Mouse (Mus musculus) spleen, postnatal 4 days (tissue): Measurements from ENCODE around the gene Il10rb.
"Not testable (repeated sequence)": the region's sequence is repeated elsewhere in the genome, so short reads cannot be mapped to it uniquely, and the experiment has no call there.

Experiments used
- DNase-seq, 2 experiments: peaks; one replicate each; pipeline ENCODE4 v3.0.0; 2022; ENCODE audit warnings: low spot score in 2 of 2

The Il10rb gene

GRCm38 (mm10) chr16:91416357-91416756 is 10.4 kb downstream of the Il10rb start:
- no peak for DNase-seq

GRCm38 (mm10) chr16:91416938-91417337 is 11.0 kb downstream of the Il10rb start:
- peak in 1 of 2 experiments; percentile 26 for DNase-seq

- no peak for DNase-seq
These were observed 12.6 kb downstream of the Il10rb start for GRCm38 (mm10) chr16:91418531-91418930.

GRCm38 (mm10) chr16:91425816-91426215 is 19.9 kb downstream of the Il10rb start:
- no peak for DNase-seq

DNA sequence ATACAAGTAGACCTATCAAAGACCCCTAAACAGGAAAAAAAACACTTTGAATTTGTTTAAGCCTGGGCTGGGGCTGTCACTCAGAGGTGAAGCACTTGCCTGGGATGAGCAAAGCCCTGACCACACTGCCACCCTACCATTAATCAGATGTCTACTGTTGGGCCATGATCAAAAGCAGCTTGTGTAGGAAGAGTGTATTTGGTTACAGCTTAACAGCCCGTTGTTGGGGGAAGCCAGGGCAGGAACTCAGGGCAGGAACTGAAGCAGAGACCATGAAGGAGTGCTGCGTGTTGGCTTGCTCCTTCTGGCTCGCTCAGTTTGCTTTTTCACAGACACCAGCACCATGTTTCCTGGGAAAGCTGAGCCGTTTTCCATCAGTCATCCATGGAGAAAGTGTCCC is 20.6 kb downstream of the Il10rb start:
- no peak for DNase-seq

GRCm38 (mm10) chr16:91427461-91427860 is 21.5 kb downstream of the Il10rb start:
- no peak for DNase-seq

GRCm38 (mm10) chr16:91428259-91428865 is 22.4 kb downstream of the Il10rb start:
- DNase-seq: no peak

DNA sequence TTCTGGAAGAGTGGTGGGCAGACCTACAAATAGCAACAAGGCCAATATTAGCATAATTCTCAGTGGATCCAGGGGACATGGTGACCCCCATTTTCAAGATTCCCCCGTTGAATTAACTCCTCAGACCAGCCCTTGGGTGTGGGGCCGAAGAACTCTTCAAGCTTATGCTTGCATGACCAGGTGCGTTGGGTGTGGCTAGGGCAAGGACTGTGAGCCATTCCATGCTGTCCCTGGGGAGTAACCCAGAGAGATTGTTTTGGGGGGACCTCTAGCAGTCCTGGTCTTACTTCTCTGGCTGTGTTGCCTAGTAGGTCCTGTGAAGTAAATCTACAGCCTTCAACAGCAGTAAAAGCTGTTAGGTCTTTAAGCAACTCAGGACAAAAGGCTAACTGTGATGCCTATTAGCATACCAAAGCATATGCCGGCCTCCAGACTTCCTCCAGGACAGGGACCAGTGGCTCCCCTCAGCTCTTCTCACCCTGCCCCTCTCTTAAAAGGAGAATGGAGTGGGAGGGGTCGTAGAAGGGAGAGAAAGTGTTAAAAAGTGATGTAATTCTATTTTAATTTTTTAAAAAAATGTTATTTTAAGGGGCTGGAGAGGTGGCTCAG is 26.9 kb downstream of the Il10rb start:
- DNase-seq: no peak

- no peak for DNase-seq
These were observed 27.5 kb downstream of the Il10rb start for GRCm38 (mm10) chr16:91433329-91433933.

DNA sequence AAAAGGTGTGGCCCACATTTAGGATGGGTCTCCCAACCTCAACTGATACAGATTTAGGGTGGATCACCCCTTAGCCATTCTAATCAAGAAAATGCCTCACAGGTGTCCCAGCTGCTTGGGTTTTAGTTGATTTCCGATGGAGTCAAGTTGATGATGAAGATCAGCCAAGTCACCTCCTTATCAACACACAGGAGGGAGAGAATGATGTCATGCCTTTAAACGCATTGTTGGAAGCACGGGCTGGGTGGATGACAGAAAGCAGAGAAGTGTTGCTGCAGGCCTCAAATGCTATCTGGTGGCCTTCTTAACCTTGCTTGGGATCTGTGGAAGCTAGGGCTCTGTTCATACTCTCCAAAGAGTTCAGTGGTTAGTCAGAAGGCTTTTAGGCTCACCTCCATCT is 28.2 kb downstream of the Il10rb start:
- no peak for DNase-seq

DNA sequence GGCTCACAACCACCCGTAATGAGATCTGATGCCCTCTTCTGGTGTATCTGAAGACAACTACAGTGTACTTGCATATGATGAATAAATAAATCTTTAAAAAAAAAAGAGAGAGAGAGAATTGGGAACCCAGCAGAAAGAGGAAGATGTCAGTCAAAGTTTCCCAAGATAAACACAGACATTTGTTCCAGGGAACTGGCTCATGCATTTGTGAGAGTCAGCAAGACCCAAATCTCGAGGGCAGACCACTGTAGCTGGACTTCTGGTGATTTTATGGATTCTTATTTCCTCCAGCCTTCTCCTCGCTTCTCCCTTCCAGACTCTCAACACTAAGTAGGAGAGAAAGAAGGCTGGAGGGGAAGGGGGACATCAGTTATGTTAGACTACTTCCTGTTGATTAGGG is 32.1 kb downstream of the Il10rb start:
- DNase-seq: no peak

DNA sequence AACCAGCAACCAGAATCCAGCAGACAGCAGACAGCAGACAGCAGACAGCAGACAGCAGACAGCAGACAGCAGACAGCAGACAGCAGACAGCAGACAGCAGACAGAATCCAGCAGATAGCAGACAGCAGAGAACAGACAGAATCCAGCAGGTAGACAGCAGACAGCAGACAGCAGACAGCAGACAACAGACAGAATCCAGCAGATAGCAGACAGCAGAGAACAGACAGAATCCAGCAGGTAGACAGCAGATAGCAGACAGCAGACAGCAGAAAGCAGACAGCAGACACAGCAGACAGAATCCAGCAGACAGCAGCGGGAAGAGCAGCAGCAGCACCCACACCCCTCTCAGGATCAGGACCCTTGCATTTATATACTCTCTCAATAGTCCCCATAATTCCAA is 32.6 kb downstream of the Il10rb start:
- DNase-seq: not testable (repeated sequence)

- peak; percentile 77 to 83 for DNase-seq
These were observed 35.4 kb downstream of the Il10rb start for GRCm38 (mm10) chr16:91441366-91441765.

DNA sequence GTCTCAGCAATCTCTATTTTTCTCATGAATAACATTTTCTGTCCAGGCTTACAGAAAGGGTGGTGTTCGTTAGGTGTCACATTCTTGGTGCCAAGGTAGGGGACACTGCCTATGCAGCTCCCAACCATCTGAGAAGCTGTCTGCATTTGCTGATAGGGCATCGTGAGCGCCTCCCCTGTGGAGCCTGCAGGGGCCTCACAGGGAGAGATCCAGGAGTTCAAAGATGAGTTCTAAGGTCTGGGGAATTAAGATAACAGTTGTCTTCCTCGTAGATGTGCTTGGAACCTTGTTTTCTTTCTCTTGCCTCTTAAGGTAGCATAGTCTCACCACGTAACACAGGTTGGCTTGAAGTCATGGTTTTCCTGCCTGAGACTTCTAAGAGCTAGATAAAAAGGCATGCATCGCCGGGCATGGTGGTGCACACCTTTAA is 35.9 kb downstream of the Il10rb start:
- DNase-seq: peak; percentile 83 to 85

DNA sequence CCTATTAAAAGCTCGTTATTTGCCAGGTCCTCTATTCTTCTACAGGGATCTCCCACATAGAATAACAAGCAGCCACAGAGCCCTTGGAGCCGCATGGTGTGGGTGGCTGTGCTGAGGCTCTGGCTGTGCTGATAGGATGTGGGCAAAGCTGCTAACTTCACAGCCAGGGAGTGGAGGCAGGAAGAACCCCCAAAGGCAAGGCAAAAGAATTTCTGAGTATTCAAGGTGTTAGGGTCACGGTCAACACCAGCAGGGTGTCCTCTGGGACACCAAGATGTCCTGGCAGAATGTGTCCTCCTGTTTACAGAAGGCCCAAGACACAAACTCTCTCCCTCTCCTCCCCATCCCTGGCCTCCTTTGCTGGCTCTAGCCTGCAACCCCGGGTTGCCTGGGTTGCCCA is 36.5 kb downstream of the Il10rb start:
- no peak for DNase-seq

DNA sequence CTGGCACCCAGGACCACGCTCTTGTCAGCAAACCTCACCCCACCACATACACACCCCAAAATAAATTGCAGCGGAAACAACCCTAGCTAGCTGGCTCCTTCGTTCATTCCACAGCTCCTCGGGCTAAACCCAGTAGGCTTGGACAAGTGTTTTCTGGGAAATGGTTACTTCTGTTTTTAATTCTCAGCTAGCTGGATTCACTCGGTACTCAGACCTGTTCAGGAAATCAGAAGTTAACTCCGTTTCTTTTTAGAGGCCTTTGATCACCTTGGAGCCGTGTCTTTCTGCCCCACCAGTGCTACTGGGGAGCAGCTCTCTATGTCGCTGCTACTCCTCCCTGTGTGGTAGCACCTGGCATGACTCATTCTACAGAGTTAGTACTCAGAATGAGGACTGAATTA is 37.2 kb downstream of the Il10rb start:
- DNase-seq: no peak

DNA sequence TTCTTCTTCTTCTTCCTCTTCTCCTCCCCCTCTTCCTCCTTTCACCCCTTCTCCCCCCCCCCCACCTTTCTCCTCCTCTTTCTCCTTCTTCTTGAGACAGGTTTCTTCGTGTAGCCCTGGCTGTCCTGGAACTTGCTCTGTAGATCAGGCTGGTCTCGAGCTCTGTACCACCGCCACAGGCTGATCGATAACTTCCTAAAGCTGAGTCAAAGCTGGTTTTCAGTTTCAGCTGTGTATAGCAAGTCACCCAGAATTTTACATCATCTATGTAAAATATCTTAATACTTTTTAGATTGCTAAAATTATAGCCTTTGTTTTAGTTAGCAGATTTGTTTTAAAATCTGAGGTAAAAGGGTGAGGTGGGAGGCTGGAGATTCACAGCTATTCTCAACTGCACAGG is 38.9 kb downstream of the Il10rb start:
- DNase-seq: no peak

DNA sequence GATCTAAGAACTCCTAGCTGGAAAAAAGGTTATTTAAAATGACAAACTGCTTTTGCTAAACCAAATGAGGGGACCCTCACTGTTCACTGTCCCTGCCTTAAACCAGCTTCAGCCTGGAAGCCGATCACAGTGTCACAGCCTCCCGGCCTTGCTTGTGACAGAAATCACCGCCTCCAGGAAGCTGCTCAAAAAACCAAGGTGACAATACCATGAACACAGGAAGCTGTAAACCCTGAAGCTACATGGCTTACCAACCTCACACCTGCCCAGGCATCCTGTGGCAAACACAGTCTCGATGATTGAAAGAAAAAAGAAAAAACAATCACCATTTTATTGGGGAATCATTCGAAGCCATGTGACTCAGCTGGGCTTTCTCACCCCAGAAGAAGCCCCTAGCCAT is 39.6 kb downstream of the Il10rb start:
- no peak for DNase-seq

DNA sequence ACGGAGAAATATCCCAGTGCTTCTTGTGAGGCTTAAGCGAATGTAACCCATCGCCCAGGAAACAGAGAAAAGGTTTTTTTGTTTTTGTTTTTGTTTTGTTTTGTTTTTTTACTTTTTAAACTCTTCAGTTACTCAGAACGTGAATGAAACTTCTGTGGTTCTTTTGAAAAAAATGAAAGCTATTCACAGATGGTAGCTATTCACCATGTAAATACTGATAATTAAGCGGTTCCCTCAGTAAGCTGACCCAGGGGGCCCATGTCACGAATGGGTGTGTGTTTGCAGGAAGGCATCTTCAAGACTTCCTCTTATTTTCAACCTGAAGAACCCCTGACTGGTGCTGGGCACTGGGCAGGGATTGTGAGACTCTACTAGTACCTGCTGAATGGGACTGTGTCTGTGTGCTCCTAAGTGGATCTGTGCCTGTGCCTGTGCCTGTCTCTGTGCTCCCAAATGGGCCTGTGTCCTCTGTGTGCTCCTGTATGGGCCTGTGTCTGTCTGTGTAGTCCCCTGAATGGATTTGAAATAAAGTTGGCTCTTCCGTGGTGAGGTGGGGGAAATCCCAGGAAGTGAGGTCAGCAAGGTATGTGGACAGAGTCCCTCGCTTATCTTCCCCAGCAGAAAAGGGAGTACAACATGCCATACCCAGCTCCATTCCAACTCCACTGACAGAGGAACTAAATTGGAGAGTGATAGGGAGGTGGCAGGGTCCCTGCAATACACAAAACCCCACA is 41.0 kb downstream of the Il10rb start:
- no peak for DNase-seq

- DNase-seq: no peak
These were observed 41.5 kb downstream of the Il10rb start for GRCm38 (mm10) chr16:91447512-91447900.

DNA sequence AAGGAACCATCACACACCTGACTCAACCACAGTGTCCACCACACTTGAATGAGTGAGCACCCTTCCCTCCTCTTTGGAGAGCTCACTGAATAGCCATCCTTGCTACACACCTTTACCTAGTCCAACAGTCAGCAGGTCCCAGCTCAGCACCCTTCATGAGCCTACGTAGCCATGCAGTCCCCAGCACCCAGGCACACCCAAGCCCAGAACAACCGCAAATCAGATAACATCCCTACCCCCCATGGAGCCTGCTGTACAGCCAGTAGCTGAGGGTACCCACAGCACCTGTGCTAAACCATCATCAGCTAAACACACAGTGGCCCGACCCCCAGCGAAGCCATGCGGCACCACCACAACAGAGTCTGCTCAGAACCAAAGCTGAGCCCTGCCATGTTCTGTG is 42.1 kb downstream of the Il10rb start:
- DNase-seq: no peak

DNA sequence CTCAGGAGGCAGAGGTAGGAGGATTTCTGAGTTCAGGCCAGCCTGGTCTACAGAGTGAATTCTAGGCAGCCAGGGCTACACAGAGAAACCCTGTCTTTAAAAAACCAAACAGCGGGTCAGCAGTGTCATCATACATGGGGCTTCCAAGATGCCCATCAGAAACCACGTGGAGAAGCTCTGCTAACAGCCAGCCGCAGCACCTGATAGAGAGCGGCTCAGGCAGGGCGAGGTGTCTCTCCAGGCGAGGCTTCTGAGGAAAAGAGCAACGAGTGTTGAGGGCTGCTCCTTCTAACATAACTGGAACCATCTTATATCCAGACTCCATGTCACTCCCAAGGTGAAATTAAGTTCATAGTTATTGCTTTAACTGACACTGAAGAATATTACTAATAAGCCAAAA is 42.9 kb downstream of the Il10rb start:
- DNase-seq: no peak
